Mouse (Mus musculus) megakaryocyte, embryonic 14.5 days (primary cell): Measurements from ENCODE around the gene March6. TPM values are rescaled to one million over a fixed set of nuclear protein-coding genes. Genes with fewer than 3 reads are reported as not detected.
A peak's percentile ranks its signal among the peaks of the same experiment; 100 is the strongest.

ENCODE experiments used
- H3K27me3 ChIP-seq: replicated peaks from 2 replicates; pipeline ENCODE3; 2012; ENCODE audit warnings: inconsistent platforms
- H3K36me3 ChIP-seq: replicated peaks from 2 replicates; pipeline ENCODE3; 2012; ENCODE audit warnings: low read length, inconsistent platforms, mixed read lengths
- H3K4me1 ChIP-seq: 2 replicates; pipeline ENCODE4 v1.6.1; 2012; ENCODE audit warnings: inconsistent platforms
- H3K4me3 ChIP-seq: replicated peaks from 2 replicates; pipeline ENCODE3; 2012; ENCODE audit warnings: moderate library complexity, mild to moderate bottlenecking, inconsistent platforms
- H3K9me3 ChIP-seq: 2 replicates; pipeline ENCODE4 v1.6.1; 2012; ENCODE audit warnings: inconsistent platforms
- FLI1 ChIP-seq: IDR thresholded peaks from 2 replicates; pipeline ENCODE4 v1.6.1; 2012; ENCODE audit warnings: low read length, inconsistent platforms, mixed read lengths
- GATA1 ChIP-seq: IDR thresholded peaks from 3 replicates; pipeline ENCODE4 v1.6.1; 2012; ENCODE audit warnings: mixed read lengths, low read length, inconsistent platforms, borderline replicate concordance
- polyA plus RNA-seq: library from polyadenylated mRNA; stranded (reverse); fragments of >175 nt; gene quantifications from 2 replicates; pipeline ENCODE4 v1.2.3, GENCODE M21; 2012; ENCODE audit warnings: low replicate concordance; ENCODE audit not compliant: insufficient read depth

March6 gene
- polyA plus RNA-seq, 1 experiment: 18.8 TPM

GRCm38 (mm10) chr15:31518371-31518770, 12.5 kb downstream of the March6 start:
- Histone ChIP-seq H3K27me3 (no peaks in the 10 kb centered on the region), H3K36me3 (peaks cover 4% of the 10 kb centered on the region), H3K4me1 (peaks cover 89% of the 10 kb centered on the region), H3K4me3 (no peak overlapping the region), H3K9me3 (no peaks in the 10 kb centered on the region)
- TF ChIP-seq FLI1 (no peak), GATA1 (no peak)

GRCm38 (mm10) chr15:31517186-31517585, 13.7 kb downstream of the March6 start:
- peaks cover 89% of the 10 kb centered on the region for H3K4me1 ChIP-seq
- TF ChIP-seq FLI1 (no peak), GATA1 (no peak)
- no peak overlapping the region for H3K4me3 ChIP-seq
- peaks cover 6% of the 10 kb centered on the region for H3K36me3 ChIP-seq
- no peaks in the 10 kb centered on the region for H3K9me3 ChIP-seq
- no peaks in the 10 kb centered on the region for H3K27me3 ChIP-seq

- Histone ChIP-seq H3K27me3 (no peaks in the 10 kb centered on the region), H3K36me3 (peaks cover 7% of the 10 kb centered on the region), H3K9me3 (no peaks in the 10 kb centered on the region), H3K4me1 (peaks cover 60% of the 10 kb centered on the region), H3K4me3 (no peak overlapping the region)
- no peak for TF ChIP-seq GATA1
- no peak for TF ChIP-seq FLI1
Measured at GRCm38 (mm10) chr15:31511795-31512194, 19.1 kb downstream of the March6 start.

- peak overlapping the region; percentile 47 for H3K4me3 ChIP-seq
- peaks cover 57% of the 10 kb centered on the region for H3K4me1 ChIP-seq
- H3K27me3 ChIP-seq: no peaks in the 10 kb centered on the region
- no peak for TF ChIP-seq GATA1
- no peak for TF ChIP-seq FLI1
- peaks cover 7% of the 10 kb centered on the region for H3K36me3 ChIP-seq
- no peaks in the 10 kb centered on the region for H3K9me3 ChIP-seq
Measured at GRCm38 (mm10) chr15:31511406-31511771, 19.5 kb downstream of the March6 start.

- TF ChIP-seq FLI1 (no peak), GATA1 (no peak)
- Histone ChIP-seq H3K27me3 (no peaks in the 10 kb centered on the region), H3K36me3 (peaks cover 12% of the 10 kb centered on the region), H3K4me1 (peaks cover 56% of the 10 kb centered on the region), H3K9me3 (no peaks in the 10 kb centered on the region), H3K4me3 (peak overlapping the region; percentile 47)
Measured at GRCm38 (mm10) chr15:31510477-31511405, 20.1 kb downstream of the March6 start.

GRCm38 (mm10) chr15:31505082-31505481, 25.8 kb downstream of the March6 start:
- H3K27me3 ChIP-seq: no peaks in the 10 kb centered on the region
- H3K36me3 ChIP-seq: peaks cover 54% of the 10 kb centered on the region
- no peak overlapping the region for H3K4me3 ChIP-seq
- TF ChIP-seq FLI1: no peak
- TF ChIP-seq GATA1: no peak
- peaks cover 29% of the 10 kb centered on the region for H3K4me1 ChIP-seq
- H3K9me3 ChIP-seq: no peaks in the 10 kb centered on the region

DNA sequence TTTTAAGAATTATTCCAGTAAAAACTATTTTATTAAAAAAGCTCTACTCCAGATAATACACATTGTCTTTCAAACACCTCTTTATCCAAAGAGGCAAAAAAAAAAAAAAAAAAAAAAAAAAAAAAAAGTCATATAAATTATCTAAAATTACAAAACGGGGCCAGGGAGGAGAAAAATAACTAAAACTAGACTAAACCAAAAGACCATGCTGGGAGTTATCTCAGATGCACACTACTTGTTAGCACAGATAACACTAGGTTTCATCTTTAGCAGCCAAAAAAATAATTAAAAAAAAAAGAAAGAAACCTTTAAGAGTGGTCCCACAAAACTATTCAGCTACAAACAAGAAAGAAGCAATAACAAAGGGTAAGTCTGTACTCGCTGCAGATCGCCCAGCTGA, 27.4 kb downstream of the March6 start:
- no peaks in the 10 kb centered on the region for H3K9me3 ChIP-seq
- H3K4me3 ChIP-seq: no peak overlapping the region
- H3K27me3 ChIP-seq: no peaks in the 10 kb centered on the region
- peaks cover 28% of the 10 kb centered on the region for H3K4me1 ChIP-seq
- TF ChIP-seq GATA1: no peak
- TF ChIP-seq FLI1: no peak
- peaks cover 68% of the 10 kb centered on the region for H3K36me3 ChIP-seq

DNA sequence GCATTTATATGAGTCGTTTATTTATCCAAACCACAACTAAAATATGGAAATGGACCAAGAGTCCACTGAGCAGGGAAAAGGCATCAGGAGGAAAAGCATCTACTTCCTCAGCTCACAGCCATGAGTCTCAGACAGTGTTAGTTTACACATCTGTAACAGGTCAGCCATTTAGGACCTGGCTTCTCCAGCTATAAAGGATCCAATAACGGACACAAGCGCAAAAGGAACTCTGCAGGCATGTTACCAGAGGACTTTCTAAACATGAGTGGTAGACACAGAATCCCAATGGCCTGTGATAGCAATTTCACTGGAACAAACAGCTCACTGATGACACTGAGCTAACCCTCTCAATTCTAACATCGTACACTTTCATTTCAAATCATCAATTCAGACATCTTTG, 27.9 kb downstream of the March6 start:
- TF ChIP-seq GATA1 (no peak), FLI1 (no peak)
- H3K9me3 ChIP-seq: no peaks in the 10 kb centered on the region
- H3K36me3 ChIP-seq: peaks cover 72% of the 10 kb centered on the region
- H3K4me3 ChIP-seq: no peak overlapping the region
- no peaks in the 10 kb centered on the region for H3K27me3 ChIP-seq
- H3K4me1 ChIP-seq: peaks cover 28% of the 10 kb centered on the region

- no peak for TF ChIP-seq FLI1
- no peak for TF ChIP-seq GATA1
- no peaks in the 10 kb centered on the region for H3K27me3 ChIP-seq
- peaks cover 28% of the 10 kb centered on the region for H3K4me1 ChIP-seq
- H3K9me3 ChIP-seq: no peaks in the 10 kb centered on the region
- H3K4me3 ChIP-seq: no peak overlapping the region
- peaks cover 79% of the 10 kb centered on the region for H3K36me3 ChIP-seq
Measured at GRCm38 (mm10) chr15:31502313-31502712, 28.5 kb downstream of the March6 start.

GRCm38 (mm10) chr15:31494803-31495202, 36.0 kb downstream of the March6 start:
- H3K4me3 ChIP-seq: no peak overlapping the region
- H3K36me3 ChIP-seq: peaks cover 90% of the 10 kb centered on the region
- 0 out of 2 replicates have a peak, but pooled peaks cover 6% of the 10 kb centered on the region for H3K4me1 ChIP-seq
- H3K9me3 ChIP-seq: no peaks in the 10 kb centered on the region
- TF ChIP-seq FLI1 (no peak), GATA1 (no peak)
- H3K27me3 ChIP-seq: no peaks in the 10 kb centered on the region
